Mouse (Mus musculus) CH12.LX (cell line): Measurements from ENCODE around the gene Kpna4. TPM values are rescaled to one million over a fixed set of nuclear protein-coding genes. Genes with fewer than 3 reads are reported as not detected.

ENCODE experiments used
- DNase-seq: peaks from one replicate; pipeline ENCODE4 v3.0.0-alpha.2; 2013; ENCODE audit errors: extremely low read depth
- H3K27ac ChIP-seq: 2 replicates; pipeline ENCODE4 v1.5.1; 2012; ENCODE audit warnings: low read depth, mild to moderate bottlenecking, control low read depth, moderate library complexity; ENCODE audit not compliant: insufficient read depth
- H3K27me3 ChIP-seq: replicated peaks from 2 replicates; pipeline ENCODE3; 2012; ENCODE audit warnings: inconsistent platforms
- H3K36me3 ChIP-seq, 2 experiments: replicated peaks in 1 of 2; 2 replicates each; pipeline versions ENCODE3 to v1.6.1; 2012; ENCODE audit warnings: inconsistent platforms in 1 of 2, low read length in 1 of 2, mild to moderate bottlenecking in 1 of 2, mixed read lengths in 1 of 2, moderate library complexity in 1 of 2; ENCODE audit not compliant: control insufficient read depth in 1 of 2, insufficient read depth in 1 of 2
- H3K4me1 ChIP-seq, 2 experiments: 2 replicates each; pipeline ENCODE4 v1.6.1; 2012; ENCODE audit warnings: inconsistent platforms in 1 of 2, moderate library complexity in 1 of 2; ENCODE audit not compliant: insufficient read depth in 2 of 2, control insufficient read depth in 1 of 2
- H3K4me2 ChIP-seq: 2 replicates; pipeline ENCODE4 v1.6.1; 2012; ENCODE audit warnings: low read depth, mild to moderate bottlenecking, control low read depth; ENCODE audit not compliant: poor library complexity, insufficient read depth, severe bottlenecking
- H3K4me3 ChIP-seq, 3 experiments: fragments of 150-350 bp in 1 of 3; sonication (generic) in 1 of 3; replicated peaks in 1 of 3; 2 replicates each; pipeline versions ENCODE3 to v1.5.1; 2011 to 2012; ENCODE audit warnings: low read depth in 2 of 3, low read length in 2 of 3, mild to moderate bottlenecking in 2 of 3, moderate library complexity in 2 of 3, control low read depth in 1 of 3, improper control_type of control experiment in 1 of 3, inconsistent platforms in 1 of 3, mixed read lengths in 1 of 3; ENCODE audit not compliant: poor library complexity in 1 of 3
- H3K79me2 ChIP-seq: replicated peaks from 2 replicates; pipeline ENCODE4 v1.6.1; 2012; ENCODE audit warnings: mild to moderate bottlenecking, moderate library complexity; ENCODE audit not compliant: control insufficient read depth, poor library complexity, insufficient read depth, severe bottlenecking; ENCODE audit errors: extremely low read depth
- H3K9ac ChIP-seq: 2 replicates; pipeline ENCODE4 v1.6.1; 2012; ENCODE audit warnings: low read depth, mild to moderate bottlenecking, control low read depth, moderate library complexity; ENCODE audit not compliant: insufficient read depth
- H3K9me3 ChIP-seq: replicated peaks from 2 replicates; pipeline ENCODE3; 2012; ENCODE audit warnings: low read length, inconsistent platforms, mixed read lengths
- CHD1 ChIP-seq: IDR thresholded peaks from 2 replicates; pipeline ENCODE4 v1.6.1; 2012; ENCODE audit warnings: low read depth, low read length, improper control_type of control experiment, inconsistent platforms
- CHD2 ChIP-seq: IDR thresholded peaks from 2 replicates; pipeline ENCODE4 v1.6.1; 2011; ENCODE audit warnings: low read length, improper control_type of control experiment
- E2F4 ChIP-seq: IDR thresholded peaks from 2 replicates; pipeline ENCODE4 v1.6.1; 2011; ENCODE audit warnings: low read depth, low read length, improper control_type of control experiment; ENCODE audit not compliant: insufficient replicate concordance
- GABPA ChIP-seq: IDR thresholded peaks from 2 replicates; pipeline ENCODE4 v1.6.1; 2012; ENCODE audit warnings: low read depth, low read length, improper control_type of control experiment, inconsistent platforms; ENCODE audit not compliant: insufficient replicate concordance
- IRF4 ChIP-seq: IDR thresholded peaks from 2 replicates; pipeline ENCODE4 v1.6.1; 2014; ENCODE audit warnings: low read depth, mild to moderate bottlenecking, inconsistent platforms, low read length, improper control_type of control experiment
- JUND ChIP-seq: conservative IDR thresholded peaks from 2 replicates; pipeline ENCODE4 v1.6.1; 2011; ENCODE audit warnings: low read depth, low read length, improper control_type of control experiment
- MAFK ChIP-seq: IDR thresholded peaks from 2 replicates; pipeline ENCODE4 v1.6.1; 2011; ENCODE audit warnings: low read length, improper control_type of control experiment; ENCODE audit not compliant: insufficient replicate concordance
- MAX ChIP-seq: IDR thresholded peaks from 2 replicates; pipeline ENCODE4 v1.6.1; 2011; ENCODE audit warnings: low read length, improper control_type of control experiment
- MAZ ChIP-seq: IDR thresholded peaks from 2 replicates; pipeline ENCODE4 v1.6.1; 2012; ENCODE audit warnings: low read depth, mild to moderate bottlenecking, inconsistent platforms, low read length, improper control_type of control experiment, moderate library complexity
- MXI1 ChIP-seq: IDR thresholded peaks from 2 replicates; pipeline ENCODE4 v1.6.1; 2011; ENCODE audit warnings: mild to moderate bottlenecking, low read depth, low read length, improper control_type of control experiment
- MYC ChIP-seq: IDR thresholded peaks from 2 replicates; pipeline ENCODE4 v1.6.1; 2011; ENCODE audit warnings: low read depth, mild to moderate bottlenecking, improper control_type of control experiment, low read length
- PAX5 ChIP-seq: IDR thresholded peaks from 2 replicates; pipeline ENCODE4 v1.6.1; 2012; ENCODE audit warnings: low read length, inconsistent platforms, mixed read lengths
- POLR2A ChIP-seq: IDR thresholded peaks from 2 replicates; pipeline ENCODE4 v1.6.1; 2011; ENCODE audit warnings: low read depth, mild to moderate bottlenecking, improper control_type of control experiment, low read length
- POLR2AphosphoS2 ChIP-seq: IDR thresholded peaks from 2 replicates; pipeline ENCODE4 v1.6.1; 2011; ENCODE audit warnings: low read depth, low read length, improper control_type of control experiment
- SIN3A ChIP-seq: IDR thresholded peaks from 2 replicates; pipeline ENCODE4 v1.6.1; 2012; ENCODE audit warnings: low read length, improper control_type of control experiment, inconsistent platforms
- SMC3 ChIP-seq: IDR thresholded peaks from 2 replicates; pipeline ENCODE4 v1.6.1; 2011; ENCODE audit warnings: low read depth, low read length, improper control_type of control experiment
- TCF12 ChIP-seq: IDR thresholded peaks from 2 replicates; pipeline ENCODE4 v1.6.1; 2014; ENCODE audit warnings: low read depth, mild to moderate bottlenecking, inconsistent platforms, low read length, improper control_type of control experiment
- USF1 ChIP-seq: IDR thresholded peaks from 2 replicates; pipeline ENCODE4 v1.6.1; 2014; ENCODE audit warnings: low read depth, mild to moderate bottlenecking, inconsistent platforms, low read length, improper control_type of control experiment
- ZKSCAN1 ChIP-seq: IDR thresholded peaks from 2 replicates; pipeline ENCODE4 v1.6.1; 2012; ENCODE audit warnings: low read depth, inconsistent platforms, low read length, improper control_type of control experiment, borderline replicate concordance
- ZNF384 ChIP-seq: IDR thresholded peaks from 2 replicates; pipeline ENCODE4 v1.6.1; 2012; ENCODE audit warnings: low read depth, low read length, improper control_type of control experiment, inconsistent platforms
- dilution Hi-C: fragments of 300-500 bp; cut with MboI; formaldehyde crosslinking; loops from 2 replicates; pipeline ENCODE4 v1.14.3; 2020; ENCODE audit warnings: low sequenced_read_pairs; ENCODE audit not compliant: extremely low pct_unique_long_range_greater_than_20kb, extremely low pct_ligation_motif_present
- in situ Hi-C: fragments of 300-500 bp; cut with MboI; formaldehyde crosslinking; loops from 3 replicates; pipeline ENCODE4 v1.14.3; 2019; ENCODE audit warnings: low sequenced_read_pairs, low pct_ligation_motif_present, low pct_unique_long_range_greater_than_20kb, mixed read lengths
- polyA plus RNA-seq: library from polyadenylated mRNA; unstranded; fragments of >175 nt; gene quantifications from 2 replicates; pipeline ENCODE4 v1.2.1, GENCODE M21; 2012; ENCODE audit warnings: low read depth; ENCODE audit not compliant: insufficient read length
- total RNA-seq, 2 experiments: library from RNA; depleted of rRNA; stranded (reverse); fragments of 300-350 nt in 1 of 2; fragments of >200 nt in 1 of 2; gene quantifications; 2 replicates each; pipeline ENCODE4 v1.2.3; 2012 to 2014

Kpna4 gene
- total and polyA plus RNA-seq, 3 experiments, result 16.9 to 54.0 (median 25.7) TPM

DNA sequence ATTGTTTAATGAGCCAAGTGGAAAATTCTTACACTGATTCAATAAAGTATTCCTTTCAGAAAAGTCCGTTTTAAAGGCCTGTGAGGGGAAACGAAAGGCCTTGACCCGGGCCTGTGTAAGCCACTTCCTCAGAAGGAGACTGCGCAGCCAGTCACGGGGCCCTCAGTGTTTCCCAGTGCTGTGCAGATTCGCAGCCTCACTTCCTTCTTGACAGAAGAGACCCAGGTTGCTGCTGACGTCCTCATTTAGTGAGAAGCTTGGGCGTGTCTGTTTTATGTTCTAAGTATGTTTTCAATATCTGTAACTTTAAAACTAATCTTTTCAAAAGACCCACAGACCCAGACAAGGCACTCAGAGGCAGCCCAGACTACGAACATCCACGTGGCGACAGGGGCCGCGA, 29.6 kb upstream of the Kpna4 start (continued):
- TF ChIP-seq USF1, result peak; percentile 18; the same call in 1 of the 2 replicates
- TF ChIP-seq PAX5, result no peak
- TF ChIP-seq MAX, result no peak
- no peak for TF ChIP-seq JUND
- no peak for TF ChIP-seq TCF12

DNA sequence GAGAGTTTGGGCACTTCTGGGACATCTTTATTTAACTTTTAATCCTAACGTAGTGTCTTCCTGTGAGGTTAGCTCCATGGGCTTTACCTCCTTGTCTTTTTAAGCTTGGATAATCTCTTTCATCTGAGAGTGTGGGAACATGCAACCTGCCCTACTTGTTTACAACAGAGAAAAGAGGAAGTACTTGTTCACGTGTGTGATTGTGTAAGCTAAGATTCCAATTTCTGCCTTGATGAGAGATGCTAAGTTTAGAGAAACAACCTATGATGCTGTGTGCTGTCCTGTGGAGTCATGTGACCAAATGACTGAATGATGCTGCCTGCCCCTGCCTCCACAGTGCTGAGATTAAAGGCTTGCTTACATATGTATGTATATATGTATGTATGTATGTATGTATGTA, 27.8 kb upstream of the Kpna4 start:
- DNase-seq, result no peak
- peaks cover 0 to 8% of the 10 kb centered on the region in 2 experiments for H3K36me3 ChIP-seq

DNA sequence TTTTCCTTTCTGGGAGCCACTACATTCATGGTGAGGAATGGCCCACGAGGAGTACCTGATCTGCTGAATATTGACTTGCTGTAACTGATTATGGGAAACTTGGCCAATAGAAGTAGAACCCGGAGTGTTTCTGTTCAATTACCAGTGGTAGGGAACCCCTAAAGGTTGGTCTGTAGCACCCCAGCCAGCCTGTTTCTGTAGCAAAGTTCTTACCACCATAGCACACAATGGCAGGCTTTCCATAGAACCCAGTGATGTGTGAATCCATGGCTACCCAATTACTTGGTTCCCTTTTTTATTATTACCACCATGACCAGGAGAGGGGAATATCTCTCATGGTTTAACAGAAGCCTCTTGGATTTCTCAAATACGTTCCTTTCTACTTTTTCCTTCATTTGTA, 24.0 kb upstream of the Kpna4 start:
- no peak overlapping the region for H3K4me3 ChIP-seq
- peaks cover 0 to 6% of the 10 kb centered on the region in 2 experiments; a peak in 1 of 4 replicates for H3K4me1 ChIP-seq
- TF ChIP-seq POLR2A, result no peak
- TF ChIP-seq CHD1, result no peak
- TF ChIP-seq MXI1, result no peak
- no peak for TF ChIP-seq JUND
- TF ChIP-seq E2F4, result no peak
- TF ChIP-seq ZNF384, result no peak
- no peak for TF ChIP-seq GABPA
- no peak for TF ChIP-seq CHD2
- no peak for TF ChIP-seq ZKSCAN1
- no peak for TF ChIP-seq MYC
- TF ChIP-seq MAFK, result no peak
- TF ChIP-seq MAZ, result no peak
- TF ChIP-seq PAX5, result no peak
- TF ChIP-seq MAX, result no peak
- H3K27me3 ChIP-seq, result no peaks in the 10 kb centered on the region
- H3K27ac ChIP-seq, result no peak overlapping the region
- dilution Hi-C loops, result no loop called here
- H3K79me2 ChIP-seq, result no peaks in the 10 kb centered on the region
- H3K36me3 ChIP-seq, result peaks cover 0 to 8% of the 10 kb centered on the region in 2 experiments
- in situ Hi-C loops, result no loop called here
- DNase-seq, result no peak
- H3K4me2 ChIP-seq, result no peak overlapping the region
- H3K9me3 ChIP-seq, result no peaks in the 10 kb centered on the region
- H3K9ac ChIP-seq, result no peak overlapping the region

More for the DNA sequence above, 27.8 kb upstream of the Kpna4 start:
- Histone ChIP-seq H3K79me2 (no peaks in the 10 kb centered on the region), H3K9ac (no peak overlapping the region), H3K4me1 (peaks cover 5 to 23% of the 10 kb centered on the region in 2 experiments), H3K9me3 (no peaks in the 10 kb centered on the region), H3K4me2 (no peak overlapping the region), H3K4me3 (no peak overlapping the region), H3K27me3 (no peaks in the 10 kb centered on the region), H3K27ac (no peak overlapping the region)
- TF ChIP-seq IRF4 (no peak), POLR2AphosphoS2 (no peak), SIN3A (no peak), SMC3 (no peak)
- dilution Hi-C loops, result no loop called here
- in situ Hi-C loops, result no loop called here
